Mouse (Mus musculus) R1 (cell line): ENCODE measurements at regions not wholly inside any gene's neighbourhood (a gene's known extent, or its start where the extent isn't known, plus 50 kb on each side); places are given as distances from the start of the nearest gene placed in this dataset.
A peak's percentile ranks its signal among the peaks of the same experiment; 100 is the strongest.

Experiments used
- DNase-seq: peaks from one replicate; pipeline ENCODE4 v3.0.0-alpha.2; 2018; ENCODE audit warnings: low read depth, low spot score

- DNase-seq = peak; percentile 27
Measured at GRCm38 (mm10) chr17:47064592-47065306, 54.4 kb upstream of the Ubr2 start.

GRCm38 (mm10) chr17:47064006-47064405 lies 53.6 kb upstream of the Ubr2 start:
- DNase-seq = no peak

- DNase-seq = no peak
Measured at GRCm38 (mm10) chr17:47061031-47061620, 50.8 kb upstream of the Ubr2 start.
